Mouse (Mus musculus) cerebellum, adult 9-10 months (tissue): ENCODE measurements around the gene Sqstm1.

Source experiments
- DNase-seq: peaks from one replicate; pipeline ENCODE4 v3.0.0; 2022

The Sqstm1 gene

GRCm38 (mm10) chr11:50168352-50168751 is 42.3 kb downstream of the Sqstm1 start:
- DNase-seq = no peak

GRCm38 (mm10) chr11:50162338-50163050 is 48.1 kb downstream of the Sqstm1 start:
- no peak for DNase-seq

- peak; percentile 62 for DNase-seq
These were observed 48.9 kb downstream of the Sqstm1 start for GRCm38 (mm10) chr11:50161578-50162304.

GRCm38 (mm10) chr11:50159347-50159746 is 51.3 kb downstream of the Sqstm1 start:
- DNase-seq = no peak

- DNase-seq = no peak
These were observed 52.3 kb downstream of the Sqstm1 start for GRCm38 (mm10) chr11:50158346-50158745.

GRCm38 (mm10) chr11:50156725-50157258 is 53.8 kb downstream of the Sqstm1 start:
- no peak for DNase-seq

GRCm38 (mm10) chr11:50155785-50156184 is 54.8 kb downstream of the Sqstm1 start:
- DNase-seq = no peak

GRCm38 (mm10) chr11:50154777-50155520 is 55.7 kb downstream of the Sqstm1 start:
- no peak for DNase-seq

- no peak for DNase-seq
These were observed 56.5 kb downstream of the Sqstm1 start for GRCm38 (mm10) chr11:50154166-50154565.

GRCm38 (mm10) chr11:50151374-50151773 is 59.3 kb downstream of the Sqstm1 start:
- DNase-seq = no peak

GRCm38 (mm10) chr11:50149603-50150150 is 61.0 kb downstream of the Sqstm1 start:
- no peak for DNase-seq
